Mouse (Mus musculus) CH12.LX (cell line): ENCODE data around the gene Lrrc49. TPM values are rescaled to one million over a fixed set of nuclear protein-coding genes. Genes with fewer than 3 reads are reported as not detected.

ENCODE experiments used
- DNase-seq: peaks from one replicate; pipeline ENCODE4 v3.0.0-alpha.2; 2013; ENCODE audit errors: extremely low read depth
- H3K27ac ChIP-seq: 2 replicates; pipeline ENCODE4 v1.5.1; 2012; ENCODE audit warnings: low read depth, mild to moderate bottlenecking, control low read depth, moderate library complexity; ENCODE audit not compliant: insufficient read depth
- H3K27me3 ChIP-seq: replicated peaks from 2 replicates; pipeline ENCODE3; 2012; ENCODE audit warnings: inconsistent platforms
- H3K36me3 ChIP-seq, 2 experiments: replicated peaks in 1 of 2; 2 replicates each; pipeline versions ENCODE3 to v1.6.1; 2012; ENCODE audit warnings: inconsistent platforms in 1 of 2, low read length in 1 of 2, mild to moderate bottlenecking in 1 of 2, mixed read lengths in 1 of 2, moderate library complexity in 1 of 2; ENCODE audit not compliant: control insufficient read depth in 1 of 2, insufficient read depth in 1 of 2
- H3K4me1 ChIP-seq, 2 experiments: 2 replicates each; pipeline ENCODE4 v1.6.1; 2012; ENCODE audit warnings: inconsistent platforms in 1 of 2, moderate library complexity in 1 of 2; ENCODE audit not compliant: insufficient read depth in 2 of 2, control insufficient read depth in 1 of 2
- H3K4me2 ChIP-seq: 2 replicates; pipeline ENCODE4 v1.6.1; 2012; ENCODE audit warnings: low read depth, mild to moderate bottlenecking, control low read depth; ENCODE audit not compliant: poor library complexity, insufficient read depth, severe bottlenecking
- H3K4me3 ChIP-seq, 3 experiments: fragments of 150-350 bp in 1 of 3; sonication (generic) in 1 of 3; replicated peaks in 1 of 3; 2 replicates each; pipeline versions ENCODE3 to v1.5.1; 2011 to 2012; ENCODE audit warnings: low read depth in 2 of 3, low read length in 2 of 3, mild to moderate bottlenecking in 2 of 3, moderate library complexity in 2 of 3, control low read depth in 1 of 3, improper control_type of control experiment in 1 of 3, inconsistent platforms in 1 of 3, mixed read lengths in 1 of 3; ENCODE audit not compliant: poor library complexity in 1 of 3
- H3K79me2 ChIP-seq: replicated peaks from 2 replicates; pipeline ENCODE4 v1.6.1; 2012; ENCODE audit warnings: mild to moderate bottlenecking, moderate library complexity; ENCODE audit not compliant: control insufficient read depth, poor library complexity, insufficient read depth, severe bottlenecking; ENCODE audit errors: extremely low read depth
- H3K9ac ChIP-seq: 2 replicates; pipeline ENCODE4 v1.6.1; 2012; ENCODE audit warnings: low read depth, mild to moderate bottlenecking, control low read depth, moderate library complexity; ENCODE audit not compliant: insufficient read depth
- H3K9me3 ChIP-seq: replicated peaks from 2 replicates; pipeline ENCODE3; 2012; ENCODE audit warnings: low read length, inconsistent platforms, mixed read lengths
- CTCF ChIP-seq, 2 experiments: IDR thresholded peaks in 1 of 2; conservative IDR thresholded peaks in 1 of 2; 2 replicates each; pipeline ENCODE4 v1.5.1; 2011 to 2012; ENCODE audit warnings: low read depth in 2 of 2, low read length in 2 of 2, improper control_type of control experiment in 1 of 2, inconsistent platforms in 1 of 2, mild to moderate bottlenecking in 1 of 2, moderate library complexity in 1 of 2
- ELF1 ChIP-seq: IDR thresholded peaks from 2 replicates; pipeline ENCODE4 v1.6.1; 2014; ENCODE audit warnings: low read depth, mild to moderate bottlenecking, inconsistent platforms, low read length, improper control_type of control experiment
- ETS1 ChIP-seq: conservative IDR thresholded peaks from 2 replicates; pipeline ENCODE4 v1.6.1; 2012; ENCODE audit warnings: low read depth, mild to moderate bottlenecking, inconsistent platforms, low read length, improper control_type of control experiment, moderate library complexity
- GABPA ChIP-seq: IDR thresholded peaks from 2 replicates; pipeline ENCODE4 v1.6.1; 2012; ENCODE audit warnings: low read depth, low read length, improper control_type of control experiment, inconsistent platforms; ENCODE audit not compliant: insufficient replicate concordance
- IRF4 ChIP-seq: IDR thresholded peaks from 2 replicates; pipeline ENCODE4 v1.6.1; 2014; ENCODE audit warnings: low read depth, mild to moderate bottlenecking, inconsistent platforms, low read length, improper control_type of control experiment
- JUND ChIP-seq: conservative IDR thresholded peaks from 2 replicates; pipeline ENCODE4 v1.6.1; 2011; ENCODE audit warnings: low read depth, low read length, improper control_type of control experiment
- KAT2A ChIP-seq: IDR thresholded peaks from 2 replicates; pipeline ENCODE4 v1.6.1; 2012; ENCODE audit warnings: low read length, improper control_type of control experiment, inconsistent platforms; ENCODE audit not compliant: insufficient replicate concordance
- MAFK ChIP-seq: IDR thresholded peaks from 2 replicates; pipeline ENCODE4 v1.6.1; 2011; ENCODE audit warnings: low read length, improper control_type of control experiment; ENCODE audit not compliant: insufficient replicate concordance
- MAX ChIP-seq: IDR thresholded peaks from 2 replicates; pipeline ENCODE4 v1.6.1; 2011; ENCODE audit warnings: low read length, improper control_type of control experiment
- MAZ ChIP-seq: IDR thresholded peaks from 2 replicates; pipeline ENCODE4 v1.6.1; 2012; ENCODE audit warnings: low read depth, mild to moderate bottlenecking, inconsistent platforms, low read length, improper control_type of control experiment, moderate library complexity
- MEF2A ChIP-seq: IDR thresholded peaks from 2 replicates; pipeline ENCODE4 v1.6.1; 2014; ENCODE audit warnings: low read depth, mild to moderate bottlenecking, inconsistent platforms, low read length, improper control_type of control experiment, borderline replicate concordance
- MYC ChIP-seq: IDR thresholded peaks from 2 replicates; pipeline ENCODE4 v1.6.1; 2011; ENCODE audit warnings: low read depth, mild to moderate bottlenecking, improper control_type of control experiment, low read length
- NELFE ChIP-seq: IDR thresholded peaks from 2 replicates; pipeline ENCODE4 v1.6.1; 2011; ENCODE audit warnings: low read depth, low read length, improper control_type of control experiment
- NRF1 ChIP-seq: IDR thresholded peaks from 2 replicates; pipeline ENCODE4 v1.6.1; 2014; ENCODE audit warnings: low read depth, mild to moderate bottlenecking, inconsistent platforms, low read length, improper control_type of control experiment, moderate library complexity
- PAX5 ChIP-seq: IDR thresholded peaks from 2 replicates; pipeline ENCODE4 v1.6.1; 2012; ENCODE audit warnings: low read length, inconsistent platforms, mixed read lengths
- RAD21 ChIP-seq: IDR thresholded peaks from 2 replicates; pipeline ENCODE4 v1.6.1; 2011; ENCODE audit warnings: low read depth, mild to moderate bottlenecking, low read length, improper control_type of control experiment, moderate library complexity
- SMC3 ChIP-seq: IDR thresholded peaks from 2 replicates; pipeline ENCODE4 v1.6.1; 2011; ENCODE audit warnings: low read depth, low read length, improper control_type of control experiment
- USF2 ChIP-seq: conservative IDR thresholded peaks from 2 replicates; pipeline ENCODE4 v1.6.1; 2011; ENCODE audit warnings: low read depth, low read length, improper control_type of control experiment
- ZKSCAN1 ChIP-seq: IDR thresholded peaks from 2 replicates; pipeline ENCODE4 v1.6.1; 2012; ENCODE audit warnings: low read depth, inconsistent platforms, low read length, improper control_type of control experiment, borderline replicate concordance
- ZMIZ1 ChIP-seq: IDR thresholded peaks from 2 replicates; pipeline ENCODE4 v1.6.1; 2012; ENCODE audit warnings: low read depth, mild to moderate bottlenecking, inconsistent platforms, low read length, improper control_type of control experiment
- ZNF384 ChIP-seq: IDR thresholded peaks from 2 replicates; pipeline ENCODE4 v1.6.1; 2012; ENCODE audit warnings: low read depth, low read length, improper control_type of control experiment, inconsistent platforms
- dilution Hi-C: fragments of 300-500 bp; cut with MboI; formaldehyde crosslinking; loops from 2 replicates; pipeline ENCODE4 v1.14.3; 2020; ENCODE audit warnings: low sequenced_read_pairs; ENCODE audit not compliant: extremely low pct_unique_long_range_greater_than_20kb, extremely low pct_ligation_motif_present
- in situ Hi-C: fragments of 300-500 bp; cut with MboI; formaldehyde crosslinking; loops from 3 replicates; pipeline ENCODE4 v1.14.3; 2019; ENCODE audit warnings: low sequenced_read_pairs, low pct_ligation_motif_present, low pct_unique_long_range_greater_than_20kb, mixed read lengths
- polyA plus RNA-seq: library from polyadenylated mRNA; unstranded; fragments of >175 nt; gene quantifications from 2 replicates; pipeline ENCODE4 v1.2.1, GENCODE M21; 2012; ENCODE audit warnings: low read depth; ENCODE audit not compliant: insufficient read length
- total RNA-seq, 2 experiments: library from RNA; depleted of rRNA; stranded (reverse); fragments of 300-350 nt in 1 of 2; fragments of >200 nt in 1 of 2; gene quantifications; 2 replicates each; pipeline ENCODE4 v1.2.3; 2012 to 2014

Lrrc49 gene
- total and polyA plus RNA-seq, 3 experiments, result 3.1 to 6.6 (median 6.2) TPM

DNA sequence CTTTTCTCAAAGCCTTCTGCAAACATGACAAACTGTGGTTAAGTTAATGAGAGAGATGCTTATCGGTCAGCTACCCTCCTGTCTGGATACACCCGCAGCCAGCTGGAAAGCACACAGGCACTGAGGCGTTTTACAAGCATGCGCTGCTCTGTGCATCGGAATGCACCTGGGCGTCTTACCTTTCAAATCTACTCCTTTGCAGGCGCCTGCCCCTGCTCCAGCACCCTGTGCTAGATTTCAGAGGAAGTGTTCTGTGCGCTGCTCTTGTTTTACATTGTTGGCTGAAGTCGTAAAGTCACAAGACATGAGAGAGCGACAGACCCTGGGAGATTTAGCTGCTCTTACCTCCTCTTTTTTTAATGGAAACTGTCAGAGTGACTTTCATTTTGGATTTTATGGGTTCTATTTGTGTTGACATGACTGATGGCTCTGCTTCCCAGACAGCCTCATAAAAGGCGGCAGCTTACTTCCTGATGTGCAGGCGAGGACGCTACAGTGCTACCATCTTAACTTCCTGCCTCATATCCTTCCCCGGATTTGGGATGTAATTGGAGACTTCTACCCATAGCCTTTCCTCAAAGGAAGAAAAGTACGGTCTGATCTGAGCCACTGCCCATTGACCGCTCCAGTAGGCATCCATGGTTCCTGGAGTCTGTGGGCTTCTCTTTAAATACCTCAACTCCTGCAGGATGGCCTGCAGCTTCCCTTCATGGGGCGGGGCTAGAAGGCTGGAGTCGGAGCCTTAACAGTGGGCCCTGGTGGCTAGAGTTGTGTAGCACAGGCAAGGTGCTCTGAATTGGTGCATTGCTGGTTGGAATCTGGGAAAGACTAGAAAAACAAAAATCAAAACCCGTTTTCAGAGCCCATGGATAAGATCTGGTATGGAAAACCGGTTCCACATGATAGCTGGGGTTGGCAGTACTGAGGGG lies 125.3 kb downstream of the Lrrc49 start:
- Histone ChIP-seq H3K36me3 (no peaks in the 10 kb centered on the region), H3K4me2 (no peak overlapping the region), H3K79me2 (no peaks in the 10 kb centered on the region), H3K4me3 (no peak overlapping the region), H3K9ac (no peak overlapping the region), H3K4me1 (peaks cover 0 to 8% of the 10 kb centered on the region in 2 experiments; a peak in 2 of 4 replicates), H3K9me3 (no peaks in the 10 kb centered on the region), H3K27me3 (no peaks in the 10 kb centered on the region), H3K27ac (no peak overlapping the region)
- TF ChIP-seq RAD21, result peak; percentile 7
- TF ChIP-seq SMC3, result peak; percentile 25; the same call in 1 of the 2 replicates
- TF ChIP-seq NELFE, result no peak
- TF ChIP-seq USF2, result no peak
- TF ChIP-seq CTCF (conservative IDR thresholded peaks at IDR 0.05 in 1 of 2, IDR thresholded peaks at IDR 0.05 in 1 of 2; ENCODE audit: low read depth in 2 of 2, low read length in 2 of 2), result peak in 1 of 2 experiments; percentile 48; a peak in 2 of 4 replicates
- dilution Hi-C loops, result no loop called here
- DNase-seq, result peak; percentile 5
- in situ Hi-C loops, result no loop called here

DNA sequence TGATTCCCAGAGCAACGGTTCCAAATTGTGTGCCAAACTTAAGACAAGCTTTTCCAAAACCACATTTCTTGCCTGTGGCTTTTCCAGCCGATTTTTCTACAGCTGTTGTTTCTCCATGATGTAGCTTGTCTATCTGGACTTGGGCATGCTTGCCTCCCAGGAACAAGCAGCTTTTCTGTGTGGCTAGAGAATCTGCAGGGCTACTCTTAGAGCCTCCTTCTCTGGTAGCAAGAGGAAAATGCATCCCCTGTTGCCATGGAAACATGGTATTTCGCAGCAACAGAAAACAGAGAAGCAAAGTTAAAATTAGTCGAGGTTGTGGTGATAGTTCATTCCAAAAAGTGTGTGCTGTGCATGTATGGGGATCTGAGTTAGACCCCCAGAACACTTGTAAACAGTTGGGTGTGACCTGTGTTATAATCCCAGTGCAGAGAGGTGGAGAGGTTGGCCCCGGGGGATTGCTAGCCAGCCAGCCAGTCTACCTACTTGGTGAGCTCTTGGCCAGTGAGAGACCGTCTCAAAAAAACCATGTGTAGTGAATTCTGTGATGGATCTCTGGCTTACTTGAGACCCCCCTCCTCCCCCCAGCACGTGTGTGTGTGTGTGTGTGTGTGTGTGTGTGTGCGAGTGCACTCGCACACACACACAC lies 126.2 kb downstream of the Lrrc49 start:
- no peaks in the 10 kb centered on the region for H3K9me3 ChIP-seq
- H3K79me2 ChIP-seq, result no peaks in the 10 kb centered on the region
- peaks cover 0 to 8% of the 10 kb centered on the region in 2 experiments; a peak in 2 of 4 replicates for H3K4me1 ChIP-seq
- DNase-seq, result peak; percentile 6
- no peak overlapping the region for H3K9ac ChIP-seq
- H3K4me3 ChIP-seq, result no peak overlapping the region
- in situ Hi-C loops, result no loop called here
- H3K4me2 ChIP-seq, result no peak overlapping the region
- dilution Hi-C loops, result no loop called here
- no peaks in the 10 kb centered on the region for H3K27me3 ChIP-seq
- no peaks in the 10 kb centered on the region for H3K36me3 ChIP-seq
- H3K27ac ChIP-seq, result no peak overlapping the region
- TF ChIP-seq ZNF384, result no peak
- TF ChIP-seq ETS1, result no peak
- no peak for TF ChIP-seq IRF4
- TF ChIP-seq JUND, result no peak
- TF ChIP-seq GABPA, result no peak
- no peak for TF ChIP-seq MAZ
- TF ChIP-seq NRF1, result no peak
- TF ChIP-seq PAX5, result no peak
- no peak for TF ChIP-seq KAT2A
- TF ChIP-seq MYC, result no peak
- no peak for TF ChIP-seq ELF1
- no peak for TF ChIP-seq USF2
- TF ChIP-seq ZMIZ1, result no peak
- TF ChIP-seq ZKSCAN1, result no peak
- no peak for TF ChIP-seq MAX
- TF ChIP-seq MAFK, result no peak
- no peak for TF ChIP-seq MEF2A
